ENCODE assay signal across 29 mouse cellular contexts in the genomic region with DNA sequence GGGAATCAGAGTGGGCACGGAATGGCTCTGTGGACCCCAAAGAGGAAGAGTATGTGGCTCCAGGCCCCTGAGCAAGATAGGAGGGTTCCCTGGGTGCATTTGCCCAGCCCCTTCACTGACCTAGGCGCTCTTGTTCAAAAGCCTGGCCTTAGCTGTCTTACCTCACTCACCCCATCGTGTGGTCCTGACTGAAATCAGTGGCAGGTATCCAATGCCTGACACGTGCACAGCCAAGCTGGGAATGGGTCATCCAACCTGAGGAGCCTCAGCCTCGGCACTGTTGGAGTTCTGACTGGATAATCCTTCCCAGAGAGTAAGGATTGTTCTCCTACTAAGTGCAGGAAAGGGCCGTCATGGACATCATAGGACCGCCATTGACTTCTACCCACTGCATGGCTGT.
DNase-seq lines count a peak whose midpoint lies in the region; ATAC-seq and TF ChIP-seq lines count a peak whose summit lies in the region.
"Had no signal": no experiment of that assay in that cellular context is flagged by ENCODE, and none has a peak within 500 bp of the region (broad histone marks: within the 10 kb centered on the region; RNA-seq: fewer than 3 reads in every experiment).

No protein-coding gene starts in this region.

- no peak overlapping the region for H3K4me3 ChIP-seq in heart, embryonic 10.5 days
- no peak overlapping the region for H3K4me3 ChIP-seq in liver, adult 2 months (ENCODE audit: insufficient read depth, low read depth, low read length)
- no peak overlapping the region for H3K4me3 ChIP-seq in limb, embryonic 13.5 days
- H3K4me3 ChIP-seq: erythroblast, embryonic 14.5 days; gastrocnemius, adult 2 months; heart, embryonic 15.5 days; intestine, embryonic 15.5 days; liver, embryonic 13.5 days; midbrain, embryonic 12.5 days; neural tube, embryonic 12.5 days had no signal

- no peaks in the 10 kb centered on the region for H3K36me3 ChIP-seq in heart, embryonic 10.5 days
- no peaks in the 10 kb centered on the region for H3K36me3 ChIP-seq in liver, adult 2 months (ENCODE audit: control insufficient read depth, insufficient read depth, low read length)
- H3K36me3 ChIP-seq in limb, embryonic 13.5 days: no peaks in the 10 kb centered on the region
- H3K36me3 ChIP-seq: heart, embryonic 15.5 days; intestine, embryonic 15.5 days; liver, embryonic 13.5 days; midbrain, embryonic 12.5 days; neural tube, embryonic 12.5 days had no signal

- peaks cover 16% of the 10 kb centered on the region; the same call in 1 of the 2 replicates for H3K4me1 ChIP-seq in heart, embryonic 10.5 days
- peaks cover 22% of the 10 kb centered on the region; the same call in 1 of the 2 replicates for H3K4me1 ChIP-seq in liver, adult 2 months (ENCODE audit: control insufficient read depth, insufficient read depth, low read length)
- peaks cover 52% of the 10 kb centered on the region for H3K4me1 ChIP-seq in limb, embryonic 13.5 days
- H3K4me1 ChIP-seq: liver, embryonic 13.5 days had no signal

- DNase-seq in adrenal gland, postnatal 10 days: peak; percentile 33
- DNase-seq in adrenal gland, postnatal 36 days: no peak
- DNase-seq in heart, postnatal 10 days: peak; percentile 32 to 45
- no peak for DNase-seq in heart, embryonic 10.5 days (ENCODE audit: low spot score)
- DNase-seq in liver, adult 2 months (ENCODE audit: extremely low read depth, low read depth, low spot score): peak; percentile 84
- DNase-seq in liver: no peak
- DNase-seq: adrenal gland, adult 8-10 months; cerebellum, adult 11-12 months; cerebellum, postnatal 14 days; gastrocnemius, adult 2 months; gastrocnemius, postnatal 36 days; kidney, adult 2 months; kidney, postnatal 36 days; left cerebral cortex, postnatal 4 days; liver, embryonic 13.5 days; lung, adult 2 months; lung, postnatal 10 days; right cerebral cortex, adult 18-20 months; spleen, adult 18-20 months; thymus, postnatal 14 days had no signal

- intact Hi-C loops in heart, postnatal 10 days (cut with DNase I): no loop called here

- no peak overlapping the region for H3K4me2 ChIP-seq in limb, embryonic 13.5 days (replicated peaks)
- H3K4me2 ChIP-seq: heart, embryonic 15.5 days; intestine, embryonic 15.5 days; liver, embryonic 13.5 days; midbrain, embryonic 12.5 days; neural tube, embryonic 12.5 days had no signal

- no peak for ATAC-seq in limb, embryonic 13.5 days (ENCODE audit: low FRiP score, low read depth)
- ATAC-seq: activated CD4-positive, CD25-positive, alpha-beta regulatory T cell, adult 4 months; forebrain, embryonic 16.5 days; hindbrain, postnatal 0 days; intestine, embryonic 15.5 days had no signal

- H3K9me3 ChIP-seq in heart, embryonic 10.5 days: no peaks in the 10 kb centered on the region
- H3K9me3 ChIP-seq in limb, embryonic 13.5 days: peaks cover 5% of the 10 kb centered on the region; the same call in 1 of the 2 replicates
- H3K9me3 ChIP-seq: heart, embryonic 15.5 days; intestine, embryonic 15.5 days; liver, embryonic 13.5 days; midbrain, embryonic 12.5 days; neural tube, embryonic 12.5 days had no signal

- TF ChIP-seq POLR2A in liver, adult 2 months (IDR thresholded peaks at IDR 0.05; ENCODE audit: extremely low read depth, insufficient read depth, low read length): no peak

- no peaks in the 10 kb centered on the region for H3K79me2 ChIP-seq in liver, adult 2 months (ENCODE audit: control insufficient read depth, insufficient read depth, low read length)

- H3K27me3 ChIP-seq in heart, embryonic 10.5 days (ENCODE audit: insufficient read depth, poor library complexity, severe bottlenecking): no peaks in the 10 kb centered on the region
- no peaks in the 10 kb centered on the region for H3K27me3 ChIP-seq in liver, adult 2 months (ENCODE audit: control insufficient read depth, insufficient read depth, low read length)
- H3K27me3 ChIP-seq in limb, embryonic 13.5 days: no peaks in the 10 kb centered on the region
- H3K27me3 ChIP-seq: heart, embryonic 15.5 days; intestine, embryonic 15.5 days; liver, embryonic 13.5 days; neural tube, embryonic 12.5 days had no signal

- no peak overlapping the region for H3K9ac ChIP-seq in liver, adult 2 months (ENCODE audit: low read depth, low read length)
- no peak overlapping the region for H3K9ac ChIP-seq in limb, embryonic 13.5 days
- H3K9ac ChIP-seq: heart, embryonic 15.5 days; intestine, embryonic 15.5 days; liver, embryonic 13.5 days; midbrain, embryonic 12.5 days; neural tube, embryonic 12.5 days had no signal

- no peak overlapping the region for H3K27ac ChIP-seq in heart, embryonic 10.5 days
- H3K27ac ChIP-seq in liver, adult 2 months (replicated peaks; ENCODE audit: insufficient read depth, low read depth, low read length): no peak overlapping the region; the same call in 1 of the 2 replicates
- H3K27ac ChIP-seq in limb, embryonic 13.5 days: peak overlapping the region; percentile 63; the same call in 1 of the 2 replicates
- H3K27ac ChIP-seq: heart, embryonic 15.5 days; intestine, embryonic 15.5 days; liver, embryonic 13.5 days; midbrain, embryonic 12.5 days; neural tube, embryonic 12.5 days had no signal

- 0 out of 2 replicates have a peak, but pooled peaks have one; percentile 9 for TF ChIP-seq CTCF in liver, adult 2 months (IDR thresholded peaks at IDR 0.05; ENCODE audit: low read depth, low read length)

- 85% methylated on average over 7 of the region's 7 CpGs for WGBS in heart, embryonic 10.5 days
- 58% methylated on average over 7 of the region's 7 CpGs for WGBS in liver, adult 2 months
- WGBS in limb, embryonic 13.5 days: 82% methylated on average over 7 of the region's 7 CpGs

Comparison
In these comparisons a context has a peak if more than half of its experiments do, and no peak if none do; other contexts are left out.
1. DNase-seq: peak in adrenal gland, postnatal 10 days (single experiment), heart, postnatal 10 days (2 of 2) and liver, adult 2 months (single experiment); none in adrenal gland, postnatal 36 days (0 of 2), heart, embryonic 10.5 days (single experiment) and liver (single experiment).